Mouse (Mus musculus): Measurements from ENCODE around the gene Nps. TPM values are rescaled to one million over a fixed set of nuclear protein-coding genes. Genes with fewer than 3 reads are reported as not detected.

Gene Nps
- total and polyA plus RNA-seq, 3 experiments = 0.16 TPM; not detected in 2

DNA sequence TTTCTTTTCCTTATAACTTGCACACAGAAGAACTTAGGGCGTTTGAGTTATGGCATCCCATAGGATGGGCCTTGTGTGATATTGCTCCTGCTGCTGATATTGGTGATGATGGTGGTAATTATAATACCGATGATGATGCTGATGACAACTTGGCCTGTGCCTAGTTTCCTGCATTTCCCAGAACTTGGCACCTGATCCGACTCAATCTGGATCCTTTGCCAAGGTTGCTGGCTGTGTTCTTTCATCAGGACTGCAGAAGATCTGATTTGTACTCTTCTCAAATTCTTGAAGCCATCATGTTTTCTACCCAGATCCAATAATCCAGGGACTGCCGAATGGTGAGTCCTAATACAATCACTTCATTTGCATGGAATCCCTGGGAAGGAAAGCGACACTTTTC is 32.5 kb upstream of the Nps start:
- Histone ChIP-seq H3K27me3 (ENCODE audit: insufficient read depth, low read length) (no peaks in the 10 kb centered on the region), H3K36me3 (replicated peaks) (no peaks in the 10 kb centered on the region), H3K9me3 (replicated peaks) (peaks cover 22% of the 10 kb centered on the region), H3K4me3 (ENCODE audit: low read depth, low read length) (no peak overlapping the region), H3K4me1 (ENCODE audit: insufficient read depth, low read depth, low read length) (no peaks in the 10 kb centered on the region)
- TF ChIP-seq GATA2 (IDR thresholded peaks at IDR 0.05; ENCODE audit: borderline replicate concordance, low read depth, low read length) = no peak
- no peak for TF ChIP-seq CTCF (IDR thresholded peaks at IDR 0.05; ENCODE audit: low read depth, low read length)
- TF ChIP-seq TAL1 (conservative IDR thresholded peaks at IDR 0.05; ENCODE audit: low read depth, low read length) = no peak
- TF ChIP-seq GATA1 (IDR thresholded peaks at IDR 0.05; ENCODE audit: borderline replicate concordance, low read length) = no peak
- TF ChIP-seq POLR2AphosphoS5 (IDR thresholded peaks at IDR 0.05; ENCODE audit: insufficient replicate concordance, low read depth, low read length) = no peak
- ATAC-seq (ENCODE audit: extremely low read depth, insufficient number of reproducible peaks, low FRiP score, poor library complexity, severe bottlenecking) (no peak), DNase-seq (ENCODE audit: low spot score) (no peak)

DNA sequence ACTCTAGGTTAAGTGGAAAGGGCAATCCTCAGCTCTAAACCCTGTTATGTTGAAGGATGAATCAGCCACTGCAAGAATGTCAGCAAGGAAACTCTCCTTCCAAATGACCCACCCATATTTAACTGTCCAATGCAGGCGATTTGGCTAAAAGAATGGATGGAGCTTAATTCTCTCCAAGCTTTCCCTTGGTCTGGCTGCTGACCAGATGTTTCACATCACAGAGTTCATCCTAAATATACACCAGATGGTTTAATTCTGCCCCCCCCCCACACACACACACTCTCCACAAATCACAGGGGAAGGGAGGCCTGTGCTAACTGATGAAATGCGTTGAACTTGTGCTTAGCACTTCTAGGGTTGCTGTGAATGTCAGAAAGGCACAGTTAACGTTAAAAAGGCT is 21.4 kb upstream of the Nps start:
- TF ChIP-seq CTCF (IDR thresholded peaks at IDR 0.05; ENCODE audit: low read depth, low read length) (no peak), TAL1 (conservative IDR thresholded peaks at IDR 0.05; ENCODE audit: low read depth, low read length) (no peak), POLR2AphosphoS5 (IDR thresholded peaks at IDR 0.05; ENCODE audit: insufficient replicate concordance, low read depth, low read length) (no peak), GATA1 (IDR thresholded peaks at IDR 0.05; ENCODE audit: borderline replicate concordance, low read length) (no peak), GATA2 (IDR thresholded peaks at IDR 0.05; ENCODE audit: borderline replicate concordance, low read depth, low read length) (no peak)
- peaks cover 53% of the 10 kb centered on the region for H3K9me3 ChIP-seq (replicated peaks)
- H3K4me1 ChIP-seq (ENCODE audit: insufficient read depth, low read depth, low read length) = no peaks in the 10 kb centered on the region
- no peak for DNase-seq (ENCODE audit: low spot score)
- no peak for ATAC-seq (ENCODE audit: extremely low read depth, insufficient number of reproducible peaks, low FRiP score, poor library complexity, severe bottlenecking)
- H3K4me3 ChIP-seq (ENCODE audit: low read depth, low read length) = no peak overlapping the region
- no peaks in the 10 kb centered on the region for H3K27me3 ChIP-seq (ENCODE audit: insufficient read depth, low read length)
- no peaks in the 10 kb centered on the region for H3K36me3 ChIP-seq (replicated peaks)

DNA sequence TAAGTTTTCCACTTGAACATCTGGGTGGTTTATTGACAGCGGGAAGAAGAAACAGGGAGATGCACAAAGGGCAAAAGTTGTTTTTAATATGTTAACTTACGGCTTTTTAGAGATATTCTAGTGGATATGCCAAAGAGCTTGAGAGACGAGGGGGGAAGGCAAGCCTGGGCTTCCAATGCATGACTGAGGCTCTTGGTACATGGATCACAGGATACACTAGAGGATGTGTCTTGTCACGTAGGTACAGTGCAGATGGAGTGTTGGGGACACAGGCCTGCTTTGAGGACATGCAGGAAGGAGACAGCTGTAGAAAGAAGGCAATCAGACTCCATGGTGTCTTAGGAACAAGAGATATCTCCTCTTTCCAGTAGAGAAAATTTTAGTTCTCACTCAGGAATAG is 19.1 kb upstream of the Nps start:
- Histone ChIP-seq H3K36me3 (replicated peaks) (no peaks in the 10 kb centered on the region), H3K4me1 (ENCODE audit: insufficient read depth, low read depth, low read length) (no peaks in the 10 kb centered on the region), H3K4me3 (ENCODE audit: low read depth, low read length) (no peak overlapping the region), H3K9me3 (replicated peaks) (peaks cover 52% of the 10 kb centered on the region), H3K27me3 (ENCODE audit: insufficient read depth, low read length) (no peaks in the 10 kb centered on the region)
- DNase-seq (ENCODE audit: low spot score) = no peak
- TF ChIP-seq CTCF (IDR thresholded peaks at IDR 0.05; ENCODE audit: low read depth, low read length) = no peak
- no peak for TF ChIP-seq GATA1 (IDR thresholded peaks at IDR 0.05; ENCODE audit: borderline replicate concordance, low read length)
- ATAC-seq (ENCODE audit: extremely low read depth, insufficient number of reproducible peaks, low FRiP score, poor library complexity, severe bottlenecking) = no peak; the same call in 1 of the 2 replicates

DNA sequence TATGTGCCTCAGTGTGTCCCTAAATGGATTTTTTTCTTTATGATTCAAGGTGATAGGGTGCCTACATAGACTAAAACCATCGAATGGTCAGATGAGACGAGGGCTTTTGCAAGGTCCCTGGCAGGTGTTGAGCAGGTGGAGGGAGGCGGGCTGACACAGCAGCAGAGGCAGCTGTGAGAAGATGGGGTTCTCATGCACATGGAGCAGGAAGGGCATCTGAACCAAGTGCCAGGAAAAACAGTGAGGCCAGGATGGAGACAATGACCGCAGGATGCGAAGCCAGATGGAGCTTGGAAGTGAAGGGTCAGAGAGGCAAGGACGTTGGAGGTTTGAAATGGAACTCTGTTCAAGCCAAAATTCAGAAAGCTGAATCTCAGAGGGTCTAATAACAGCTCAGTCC is 18.5 kb upstream of the Nps start:
- H3K4me1 ChIP-seq (ENCODE audit: insufficient read depth, low read depth, low read length) = no peaks in the 10 kb centered on the region
- H3K4me3 ChIP-seq (ENCODE audit: low read depth, low read length) = no peak overlapping the region
- H3K36me3 ChIP-seq (replicated peaks) = no peaks in the 10 kb centered on the region
- TF ChIP-seq POLR2AphosphoS5 (IDR thresholded peaks at IDR 0.05; ENCODE audit: insufficient replicate concordance, low read depth, low read length) (no peak), CTCF (IDR thresholded peaks at IDR 0.05; ENCODE audit: low read depth, low read length) (no peak), TAL1 (conservative IDR thresholded peaks at IDR 0.05; ENCODE audit: low read depth, low read length) (no peak)
- ATAC-seq (ENCODE audit: extremely low read depth, insufficient number of reproducible peaks, low FRiP score, poor library complexity, severe bottlenecking) (no peak), DNase-seq (ENCODE audit: low spot score) (no peak)
- peaks cover 57% of the 10 kb centered on the region for H3K9me3 ChIP-seq (replicated peaks)
- H3K27me3 ChIP-seq (ENCODE audit: insufficient read depth, low read length) = no peaks in the 10 kb centered on the region

DNA sequence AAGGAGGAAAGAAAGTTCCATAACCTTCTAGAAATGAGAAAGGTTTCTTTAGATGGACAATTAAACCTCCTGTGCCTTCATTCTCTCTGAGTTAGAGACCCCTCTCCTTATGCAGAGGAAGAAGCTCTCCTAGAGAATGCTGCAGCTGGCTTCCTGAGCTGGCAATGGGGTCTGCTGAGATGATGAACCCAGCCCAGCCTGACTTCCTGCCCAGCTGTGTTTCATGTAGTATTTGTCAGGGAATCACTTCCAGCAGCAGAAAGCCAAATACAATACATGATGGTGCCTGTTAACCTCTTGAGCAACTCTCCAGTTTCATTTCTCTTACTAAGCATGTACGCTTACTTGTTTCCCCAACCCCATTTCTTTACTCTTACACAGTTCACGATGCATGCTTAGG is 17.9 kb upstream of the Nps start:
- ATAC-seq (ENCODE audit: extremely low read depth, insufficient number of reproducible peaks, low FRiP score, poor library complexity, severe bottlenecking) (no peak), DNase-seq (ENCODE audit: low spot score) (no peak)
- H3K36me3 ChIP-seq (replicated peaks) = no peaks in the 10 kb centered on the region
- peaks cover 62% of the 10 kb centered on the region for H3K9me3 ChIP-seq (replicated peaks)
- no peak overlapping the region for H3K4me3 ChIP-seq (ENCODE audit: low read depth, low read length)
- no peaks in the 10 kb centered on the region for H3K27me3 ChIP-seq (ENCODE audit: insufficient read depth, low read length)
- TF ChIP-seq GATA1 (IDR thresholded peaks at IDR 0.05; ENCODE audit: borderline replicate concordance, low read length) (no peak), CTCF (IDR thresholded peaks at IDR 0.05; ENCODE audit: low read depth, low read length) (no peak), TAL1 (conservative IDR thresholded peaks at IDR 0.05; ENCODE audit: low read depth, low read length) (no peak), GATA2 (IDR thresholded peaks at IDR 0.05; ENCODE audit: borderline replicate concordance, low read depth, low read length) (no peak), POLR2AphosphoS5 (IDR thresholded peaks at IDR 0.05; ENCODE audit: insufficient replicate concordance, low read depth, low read length) (no peak)
- no peaks in the 10 kb centered on the region for H3K4me1 ChIP-seq (ENCODE audit: insufficient read depth, low read depth, low read length)

DNA sequence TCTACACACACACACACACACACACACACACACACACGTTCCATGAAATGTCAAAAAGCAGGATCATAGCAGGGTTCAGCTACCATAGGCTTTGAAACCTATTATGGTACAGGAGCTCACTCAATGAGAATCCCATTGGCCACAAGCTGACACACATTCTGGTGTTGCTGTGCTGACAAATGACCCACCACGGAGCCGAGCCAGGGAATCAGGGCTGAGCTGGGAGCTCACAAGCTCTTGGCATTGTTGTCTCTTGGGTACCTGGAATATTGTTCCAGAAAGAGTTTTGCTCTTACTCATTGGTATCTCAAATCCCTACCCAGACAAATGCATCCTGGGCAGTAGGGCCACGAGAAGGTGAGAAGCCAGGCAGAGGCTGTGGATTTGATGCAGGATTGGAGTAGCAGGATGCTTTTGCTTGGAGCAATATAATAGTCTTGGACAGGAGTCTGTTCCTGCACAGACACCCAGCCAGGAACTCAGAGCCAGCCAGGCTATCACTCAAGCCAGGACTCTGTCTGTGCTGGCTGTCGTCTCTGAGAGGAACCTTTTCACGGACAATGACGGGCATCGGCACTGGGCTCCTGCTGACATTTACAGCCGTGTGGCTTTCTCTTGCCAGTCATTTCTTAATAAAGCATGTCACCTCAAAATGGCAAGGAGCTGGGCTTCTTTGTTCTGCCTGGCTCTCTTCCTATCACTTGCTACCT is 14.2 kb upstream of the Nps start:
- TF ChIP-seq CTCF (IDR thresholded peaks at IDR 0.05; ENCODE audit: low read depth, low read length) = no peak
- TF ChIP-seq GATA1 (IDR thresholded peaks at IDR 0.05; ENCODE audit: borderline replicate concordance, low read length) = no peak
- no peak for TF ChIP-seq GATA2 (IDR thresholded peaks at IDR 0.05; ENCODE audit: borderline replicate concordance, low read depth, low read length)
- no peak for TF ChIP-seq TAL1 (conservative IDR thresholded peaks at IDR 0.05; ENCODE audit: low read depth, low read length)
- TF ChIP-seq POLR2AphosphoS5 (IDR thresholded peaks at IDR 0.05; ENCODE audit: insufficient replicate concordance, low read depth, low read length) = no peak

More for the DNA sequence above, 14.2 kb upstream of the Nps start:
- Histone ChIP-seq H3K36me3 (replicated peaks) (no peaks in the 10 kb centered on the region), H3K4me1 (ENCODE audit: insufficient read depth, low read depth, low read length) (no peaks in the 10 kb centered on the region), H3K27me3 (ENCODE audit: insufficient read depth, low read length) (no peaks in the 10 kb centered on the region), H3K4me3 (ENCODE audit: low read depth, low read length) (no peak overlapping the region), H3K9me3 (replicated peaks) (peaks cover 58% of the 10 kb centered on the region)
- no peak for ATAC-seq (ENCODE audit: extremely low read depth, insufficient number of reproducible peaks, low FRiP score, poor library complexity, severe bottlenecking)
- DNase-seq (ENCODE audit: low spot score) = no peak
